Mouse (Mus musculus): Measurements from ENCODE around the gene Thtpa. TPM values are rescaled to one million over a fixed set of nuclear protein-coding genes. Genes with fewer than 3 reads are reported as not detected.

The Thtpa gene
- 5.8 TPM for polyA plus RNA-seq (2014; fragmentation: Illumina TruSeq; extraction: RNeasy Lipid Tissue Mini Kit (QIAGEN cat#74804))

DNA sequence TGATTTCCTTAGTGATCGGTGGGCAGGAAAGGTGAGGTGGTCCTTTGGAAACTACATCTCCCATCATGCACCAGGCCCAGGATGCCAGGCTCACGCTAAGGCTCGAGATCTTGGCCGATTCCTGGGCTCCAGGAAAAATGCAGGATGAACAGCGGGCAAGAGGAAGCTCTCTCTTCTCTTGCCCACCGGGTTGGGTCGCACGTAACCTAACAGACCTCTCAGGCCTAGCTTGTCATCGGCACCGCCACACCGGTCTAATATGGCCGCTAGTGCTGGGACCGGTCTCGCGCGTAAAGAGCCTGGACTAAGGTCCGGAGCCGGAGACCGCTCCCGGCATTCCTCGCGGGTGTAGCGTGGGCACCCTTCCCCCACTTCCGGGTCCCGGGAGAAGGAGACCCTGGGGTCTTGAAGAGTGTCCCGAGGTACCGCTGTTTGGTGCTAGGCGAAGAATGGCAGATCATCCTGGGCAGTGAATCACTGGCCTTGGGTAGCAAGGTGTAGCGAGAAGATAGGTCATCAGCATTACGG is at the start of gene Thtpa:
Gene Thtpa, plus strand, starts transcription at position 81 of the 528 bp plus-strand sequence.

DNA sequence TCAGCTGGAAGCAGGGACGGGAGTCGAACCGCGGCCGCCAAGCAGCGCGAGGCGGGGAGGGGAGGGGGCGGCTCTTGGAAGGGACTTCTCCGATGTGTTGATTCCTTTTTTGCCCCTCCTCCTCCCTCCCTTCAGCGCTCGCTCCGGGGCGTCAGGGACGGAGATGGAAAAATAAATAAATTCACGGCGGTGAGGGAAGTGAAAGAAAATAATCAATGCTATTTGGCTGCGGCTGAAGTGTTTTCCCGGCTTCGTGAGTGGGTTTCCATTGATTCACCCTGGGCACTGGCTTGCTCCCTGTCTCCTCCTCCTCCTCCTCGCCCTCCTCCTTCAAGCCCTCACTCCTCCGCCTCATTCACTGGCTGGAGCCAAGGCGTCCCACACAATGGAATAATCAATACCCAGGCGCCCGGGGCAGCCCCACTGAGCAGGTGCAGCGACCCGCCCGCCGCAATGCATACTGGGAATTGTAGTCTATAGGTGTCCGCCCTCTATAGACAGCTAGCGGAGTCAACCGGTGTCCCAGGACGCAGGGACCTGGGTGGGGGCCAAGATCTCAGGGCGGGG is 2.5 kb upstream of the Thtpa start, which contains the start of gene Zfhx2:
Gene Zfhx2, minus strand, starts transcription at position 314 of the 567 bp plus-strand sequence.

DNA sequence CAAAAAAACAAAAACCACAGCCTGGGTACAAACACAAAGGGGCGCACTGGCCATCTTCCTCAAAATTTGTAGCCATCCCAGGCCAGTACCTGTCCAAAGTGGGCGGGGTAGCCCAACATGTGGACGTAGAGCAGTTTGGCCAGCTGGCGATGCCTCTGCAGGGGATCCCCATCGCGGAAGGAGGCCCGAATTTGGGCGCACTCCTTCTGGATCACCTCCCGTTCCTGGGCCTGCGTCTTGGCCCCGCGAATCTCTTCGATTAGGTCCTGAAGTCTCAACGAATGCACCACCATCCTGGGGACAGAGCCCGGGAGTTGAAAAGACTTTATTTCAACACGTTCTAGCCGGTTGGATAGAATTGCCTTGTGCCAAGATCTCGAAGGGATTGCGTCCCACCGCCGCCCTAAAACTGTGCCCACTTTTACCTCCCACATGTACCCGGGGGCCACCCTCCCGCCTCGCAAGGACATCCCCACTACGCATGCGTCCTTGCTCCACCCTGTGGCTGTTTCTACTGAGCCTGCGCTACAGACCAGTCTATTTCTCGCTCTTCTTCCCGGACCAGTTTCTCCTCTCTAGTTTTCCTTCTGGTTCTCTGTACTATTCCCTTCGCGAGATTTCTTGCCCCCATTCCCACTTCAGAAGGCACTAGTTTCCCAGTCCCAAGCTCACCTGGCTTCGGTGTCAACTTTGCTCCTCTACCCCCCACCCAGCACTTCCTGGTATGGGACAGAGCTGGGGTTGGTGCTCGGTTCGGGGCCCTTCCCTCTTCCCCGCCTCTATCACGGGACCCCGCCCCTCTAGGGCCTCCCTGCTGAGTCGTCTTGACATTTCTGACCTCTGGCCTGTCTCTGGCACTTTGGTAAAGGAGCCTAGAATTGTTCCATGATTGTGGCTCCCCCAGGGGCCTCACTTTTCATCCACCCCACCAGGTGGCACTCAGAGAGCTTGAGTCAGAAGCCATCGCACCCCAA is 11.5 kb downstream of the Thtpa start, which contains the start of gene Ap1g2:
Gene Ap1g2, minus strand, starts transcription at position 758 of the 974 bp plus-strand sequence.

DNA sequence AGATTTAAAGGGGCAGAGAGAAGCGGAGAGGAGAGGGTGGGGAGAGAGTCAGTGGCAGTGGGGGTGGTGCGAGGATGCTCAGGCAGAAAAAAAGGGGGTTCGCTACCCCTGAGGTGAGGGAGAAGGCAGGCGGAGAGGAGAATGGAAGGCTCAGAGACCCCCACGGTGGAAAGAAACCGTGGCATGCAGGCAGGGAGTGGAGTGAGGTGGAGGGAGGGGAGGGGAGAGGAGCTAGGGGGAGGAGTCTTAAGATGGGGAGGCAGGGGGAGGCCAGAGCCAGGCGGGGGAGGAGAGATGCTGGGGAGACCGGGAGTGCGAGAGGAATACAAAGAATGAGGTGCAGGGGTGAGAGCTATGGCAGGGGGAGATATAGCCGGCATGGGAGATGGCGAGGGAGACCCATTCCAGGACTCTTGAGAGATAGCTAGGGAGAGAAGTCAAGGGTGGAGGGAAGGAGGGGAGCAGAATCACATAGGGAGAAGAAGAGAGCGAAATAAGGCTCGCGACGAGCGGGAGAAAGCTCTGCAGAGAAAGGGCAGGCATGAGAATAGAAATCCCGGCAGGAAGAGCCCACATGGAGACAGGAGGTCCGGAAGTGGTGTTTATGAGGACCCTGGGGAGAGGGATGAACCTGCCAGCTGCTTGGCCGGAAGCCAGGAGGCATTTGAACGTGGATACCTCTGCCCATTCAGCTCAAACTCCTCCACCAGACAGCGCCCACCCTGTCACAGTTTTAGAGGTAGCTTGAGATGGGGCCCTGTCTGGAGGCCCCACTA is 22.0 kb downstream of the Thtpa start, which contains the start of gene Jph4:
Gene Jph4, minus strand, starts transcription at position 511 of the 776 bp plus-strand sequence.

Other genes starting within 250 kb of the Thtpa start
- 13.4 TPM for gene Homez, start 223.8 kb upstream of the Thtpa start, polyA plus RNA-seq (2014; fragmentation: Illumina TruSeq; extraction: RNeasy Lipid Tissue Mini Kit (QIAGEN cat#74804))
- gene Ppp1r3e, start 217.2 kb upstream of the Thtpa start, polyA plus RNA-seq (2014; fragmentation: Illumina TruSeq; extraction: RNeasy Lipid Tissue Mini Kit (QIAGEN cat#74804)), result 8.2 TPM
- gene Bcl2l2, start 211.4 kb upstream of the Thtpa start, polyA plus RNA-seq (2014; fragmentation: Illumina TruSeq; extraction: RNeasy Lipid Tissue Mini Kit (QIAGEN cat#74804)), result 9.4 TPM
- gene Gm20521, start 211.3 kb upstream of the Thtpa start, polyA plus RNA-seq (2014; fragmentation: Illumina TruSeq; extraction: RNeasy Lipid Tissue Mini Kit (QIAGEN cat#74804)), result not detected
- gene Pabpn1, start 202.3 kb upstream of the Thtpa start, polyA plus RNA-seq (2014; fragmentation: Illumina TruSeq; extraction: RNeasy Lipid Tissue Mini Kit (QIAGEN cat#74804)), result 45.3 TPM
- gene Slc22a17, start 181.7 kb upstream of the Thtpa start, polyA plus RNA-seq (2014; fragmentation: Illumina TruSeq; extraction: RNeasy Lipid Tissue Mini Kit (QIAGEN cat#74804)), result 0.88 TPM
- gene Efs, start 168.7 kb upstream of the Thtpa start, polyA plus RNA-seq (2014; fragmentation: Illumina TruSeq; extraction: RNeasy Lipid Tissue Mini Kit (QIAGEN cat#74804)), result 0.63 TPM
- gene Il25, start 162.1 kb upstream of the Thtpa start, polyA plus RNA-seq (2014; fragmentation: Illumina TruSeq; extraction: RNeasy Lipid Tissue Mini Kit (QIAGEN cat#74804)), result not detected
- not detected for gene Cmtm5, start 158.5 kb upstream of the Thtpa start, polyA plus RNA-seq (2014; fragmentation: Illumina TruSeq; extraction: RNeasy Lipid Tissue Mini Kit (QIAGEN cat#74804))
- gene Myh6, start 127.9 kb upstream of the Thtpa start, polyA plus RNA-seq (2014; fragmentation: Illumina TruSeq; extraction: RNeasy Lipid Tissue Mini Kit (QIAGEN cat#74804)), result not detected
- gene Gm17428, start 117.9 kb upstream of the Thtpa start, polyA plus RNA-seq (2014; fragmentation: Illumina TruSeq; extraction: RNeasy Lipid Tissue Mini Kit (QIAGEN cat#74804)), result not detected
- gene Myh7, start 100.2 kb upstream of the Thtpa start, polyA plus RNA-seq (2014; fragmentation: Illumina TruSeq; extraction: RNeasy Lipid Tissue Mini Kit (QIAGEN cat#74804)), result not detected
- 5.4 TPM for gene Ngdn, start 79.3 kb upstream of the Thtpa start, polyA plus RNA-seq (2014; fragmentation: Illumina TruSeq; extraction: RNeasy Lipid Tissue Mini Kit (QIAGEN cat#74804))
- gene Zfhx2, start 2.5 kb upstream of the Thtpa start, polyA plus RNA-seq (2014; fragmentation: Illumina TruSeq; extraction: RNeasy Lipid Tissue Mini Kit (QIAGEN cat#74804)), result 0.46 TPM
- gene Ap1g2, start 11.8 kb downstream of the Thtpa start, polyA plus RNA-seq (2014; fragmentation: Illumina TruSeq; extraction: RNeasy Lipid Tissue Mini Kit (QIAGEN cat#74804)), result 0.23 TPM
- 1.2 TPM for gene Jph4, start 22.2 kb downstream of the Thtpa start, polyA plus RNA-seq (2014; fragmentation: Illumina TruSeq; extraction: RNeasy Lipid Tissue Mini Kit (QIAGEN cat#74804))
- not detected for gene Dhrs2, start 127.2 kb downstream of the Thtpa start, polyA plus RNA-seq (2014; fragmentation: Illumina TruSeq; extraction: RNeasy Lipid Tissue Mini Kit (QIAGEN cat#74804))